In genomic region chr7:119720947-119721310, GRCm38 (mm10) we compare ENCODE assay signal across 8 mouse cellular contexts. TPM values are rescaled to one million over a fixed set of nuclear protein-coding genes. Genes with fewer than 3 reads are reported as not detected.
DNase-seq lines count a peak whose midpoint lies in the region; ATAC-seq and TF ChIP-seq lines count a peak whose summit lies in the region.

No protein-coding gene starts in this region.

- H3K9ac ChIP-seq in intestine, postnatal 0 days (ENCODE audit: low read depth, low read length), result peak overlapping the region; percentile 66
- H3K9ac ChIP-seq in midbrain, embryonic 15.5 days, result peak overlapping the region; percentile 94

- intact Hi-C loops in heart, postnatal 10 days (cut with DNase I), result loop anchor here (5.0 kb wide), 2 partner anchors 71 to 176 kb away; partner anchors contain the start of genes Dcun1d3, Eri2, Lyrm1 and Rexo5
- intact Hi-C loops in gastrocnemius, postnatal 36 days (cut with DNase I), result no loop called here

- H3K9me3 ChIP-seq in heart, embryonic 10.5 days, result no peaks in the 10 kb centered on the region
- no peaks in the 10 kb centered on the region for H3K9me3 ChIP-seq in intestine, postnatal 0 days (ENCODE audit: control insufficient read depth)
- H3K9me3 ChIP-seq in midbrain, embryonic 15.5 days, result no peaks in the 10 kb centered on the region

- peaks cover 4% of the 10 kb centered on the region; the same call in 1 of the 2 replicates for H3K4me1 ChIP-seq in heart, embryonic 10.5 days
- peaks cover 4% of the 10 kb centered on the region; the same call in 1 of the 2 replicates for H3K4me1 ChIP-seq in thymus, adult 2 months (replicated peaks; ENCODE audit: control insufficient read depth, insufficient read depth, low read length)
- H3K4me1 ChIP-seq in intestine, postnatal 0 days (replicated peaks; ENCODE audit: control insufficient read depth, insufficient read depth, low read length), result 0 out of 2 replicates have a peak, but pooled peaks cover 4% of the 10 kb centered on the region
- peaks cover 12% of the 10 kb centered on the region for H3K4me1 ChIP-seq in midbrain, embryonic 15.5 days

- DNase-seq in heart, embryonic 10.5 days (ENCODE audit: low spot score), result no peak
- DNase-seq in heart, postnatal 10 days, result no peak
- DNase-seq in thymus, adult 2 months, result no peak
- DNase-seq in thymus, adult 18-20 months, result no peak
- DNase-seq in urinary bladder, postnatal 36 days (ENCODE audit: low spot score in 2 of 2), result no peak
- no peak for DNase-seq in gastrocnemius, postnatal 36 days

- peak overlapping the region; percentile 91 for H3K4me3 ChIP-seq in heart, embryonic 10.5 days
- H3K4me3 ChIP-seq in thymus, adult 2 months (ENCODE audit: control insufficient read depth, insufficient read depth, low read length), result peak overlapping the region; percentile 92
- peak overlapping the region; percentile 82 for H3K4me3 ChIP-seq in intestine, postnatal 0 days (ENCODE audit: low read depth, low read length)
- peak overlapping the region; percentile 97 for H3K4me3 ChIP-seq in midbrain, embryonic 15.5 days

- no peaks in the 10 kb centered on the region for H3K27me3 ChIP-seq in heart, embryonic 10.5 days (ENCODE audit: insufficient read depth, poor library complexity, severe bottlenecking)
- no peaks in the 10 kb centered on the region for H3K27me3 ChIP-seq in thymus, adult 2 months (ENCODE audit: control insufficient read depth, insufficient read depth, low read length)
- H3K27me3 ChIP-seq in intestine, postnatal 0 days (replicated peaks; ENCODE audit: control insufficient read depth, insufficient read depth, low read length), result no peaks in the 10 kb centered on the region
- H3K27me3 ChIP-seq in midbrain, embryonic 15.5 days (replicated peaks), result no peaks in the 10 kb centered on the region

- H3K27ac ChIP-seq in heart, embryonic 10.5 days, result peak overlapping the region; percentile 96
- H3K27ac ChIP-seq in thymus, adult 2 months (ENCODE audit: control insufficient read depth, insufficient read depth, low read length), result no peak overlapping the region
- no peak overlapping the region for H3K27ac ChIP-seq in intestine, postnatal 0 days (ENCODE audit: low read depth, low read length)
- peak overlapping the region; percentile 74 for H3K27ac ChIP-seq in midbrain, embryonic 15.5 days

- no peak for TF ChIP-seq POLR2A in thymus, adult 2 months (IDR thresholded peaks at IDR 0.05; ENCODE audit: control insufficient read depth, extremely low read depth, insufficient read depth, low read length, poor library complexity)

- TF ChIP-seq CTCF in thymus, adult 2 months (IDR thresholded peaks at IDR 0.05; ENCODE audit: borderline replicate concordance, control insufficient read depth, extremely low read depth, insufficient read depth, low read length, poor library complexity), result no peak
- no peak for TF ChIP-seq CTCF in intestine, postnatal 0 days (IDR thresholded peaks at IDR 0.05; ENCODE audit: low read depth)

- WGBS in heart, embryonic 10.5 days, result 18% methylated on average over 8 of the region's 8 CpGs
- 16% methylated on average over 8 of the region's 8 CpGs for WGBS in thymus, adult 2 months
- 10% methylated on average over 8 of the region's 8 CpGs for WGBS in intestine, postnatal 0 days
- WGBS in midbrain, embryonic 15.5 days, result 12% methylated on average over 8 of the region's 8 CpGs

- ATAC-seq in intestine, postnatal 0 days, result 0 out of 2 replicates have a peak, but pooled peaks have one; percentile 12
- peak; percentile 77 for ATAC-seq in midbrain, embryonic 15.5 days (replicated peaks)

- H3K4me2 ChIP-seq in intestine, postnatal 0 days (replicated peaks; ENCODE audit: low read depth), result peak overlapping the region; percentile 82
- H3K4me2 ChIP-seq in midbrain, embryonic 15.5 days, result peak overlapping the region; percentile 80

- peaks cover 33% of the 10 kb centered on the region for H3K36me3 ChIP-seq in heart, embryonic 10.5 days
- H3K36me3 ChIP-seq in thymus, adult 2 months (ENCODE audit: control insufficient read depth, insufficient read depth, low read length), result peaks cover 29% of the 10 kb centered on the region
- H3K36me3 ChIP-seq in intestine, postnatal 0 days (ENCODE audit: control insufficient read depth, insufficient read depth), result peaks cover 20% of the 10 kb centered on the region
- peaks cover 25% of the 10 kb centered on the region for H3K36me3 ChIP-seq in midbrain, embryonic 15.5 days (replicated peaks)

RNA-seq across cellular contexts. Expression of gene Thumpd1, which starts 0.3 kb away (rescaled TPM):
- 69.8 and 80.6 TPM in 2 replicates for polyA plus RNA-seq in heart, embryonic 10.5 days (2016; fragmentation: Nextera tagmentation; extraction: Ambion mirVana)
- total RNA-seq in heart, postnatal 10 days (2021), result 10 to 100 TPM; 21.1 to 22.8 TPM
- polyA plus RNA-seq in thymus, adult 2 months (2012; rRNA removed), result 30.9 and 31.0 TPM in 2 replicates
- 23.2 and 23.8 TPM in 2 replicates for polyA plus RNA-seq in intestine, postnatal 0 days (2015; fragmentation: Nextera tagmentation; extraction: Ambion mirVana)
- polyA plus RNA-seq in midbrain, embryonic 15.5 days (2015; fragmentation: Nextera tagmentation; extraction: Ambion mirVana), result 88.2 and 90.3 TPM in 2 replicates
- 10 to 100 TPM; 11.4 to 15.9 TPM for total RNA-seq in gastrocnemius, postnatal 36 days (2021)

RNA-seq across cellular contexts. Expression of gene Acsm4, which starts 31.1 kb away (rescaled TPM):
- not detected in 2 replicates for polyA plus RNA-seq in heart, embryonic 10.5 days (2016; fragmentation: Nextera tagmentation; extraction: Ambion mirVana)
- not detected for total RNA-seq in heart, postnatal 10 days (2021)
- 0.04 and 0.15 TPM in 2 replicates for polyA plus RNA-seq in thymus, adult 2 months (2012; rRNA removed)
- not detected in 2 replicates for polyA plus RNA-seq in intestine, postnatal 0 days (2015; fragmentation: Nextera tagmentation; extraction: Ambion mirVana)
- not detected in 2 replicates for polyA plus RNA-seq in midbrain, embryonic 15.5 days (2015; fragmentation: Nextera tagmentation; extraction: Ambion mirVana)
- not detected for total RNA-seq in gastrocnemius, postnatal 36 days (2021)

RNA-seq across cellular contexts. Expression of gene Acsm3, which starts 39.8 kb away (rescaled TPM):
- 0.12 and 0.33 TPM in 2 replicates for polyA plus RNA-seq in heart, embryonic 10.5 days (2016; fragmentation: Nextera tagmentation; extraction: Ambion mirVana)
- total RNA-seq in heart, postnatal 10 days (2021), result under 1 TPM; 0.62 to 0.67 TPM
- polyA plus RNA-seq in thymus, adult 2 months (2012; rRNA removed), result 0.89 and 1.5 TPM in 2 replicates
- polyA plus RNA-seq in intestine, postnatal 0 days (2015; fragmentation: Nextera tagmentation; extraction: Ambion mirVana), result 0.80 and 0.94 TPM in 2 replicates
- not detected in 2 replicates for polyA plus RNA-seq in midbrain, embryonic 15.5 days (2015; fragmentation: Nextera tagmentation; extraction: Ambion mirVana)
- under 1 TPM; 0.25 to 0.54 TPM for total RNA-seq in gastrocnemius, postnatal 36 days (2021)

Comparison
In these comparisons a context has a peak if more than half of its experiments do, and no peak if none do; other contexts are left out.
1. H3K27ac ChIP-seq: peak in heart, embryonic 10.5 days (single experiment) and midbrain, embryonic 15.5 days (single experiment); none in thymus, adult 2 months (single experiment) and intestine, postnatal 0 days (single experiment).
2. Peak in every context shown above with its lines, with median percentiles within 50 percentile points of each other: H3K4me3 ChIP-seq.